Mouse (Mus musculus): ENCODE results near the gene Gnb1. TPM values are rescaled to one million over a fixed set of nuclear protein-coding genes. Genes with fewer than 3 reads are reported as not detected.

Gene Gnb1
- polyA plus RNA-seq (2012) = 39.3 and 43.9 TPM in 2 replicates

DNA sequence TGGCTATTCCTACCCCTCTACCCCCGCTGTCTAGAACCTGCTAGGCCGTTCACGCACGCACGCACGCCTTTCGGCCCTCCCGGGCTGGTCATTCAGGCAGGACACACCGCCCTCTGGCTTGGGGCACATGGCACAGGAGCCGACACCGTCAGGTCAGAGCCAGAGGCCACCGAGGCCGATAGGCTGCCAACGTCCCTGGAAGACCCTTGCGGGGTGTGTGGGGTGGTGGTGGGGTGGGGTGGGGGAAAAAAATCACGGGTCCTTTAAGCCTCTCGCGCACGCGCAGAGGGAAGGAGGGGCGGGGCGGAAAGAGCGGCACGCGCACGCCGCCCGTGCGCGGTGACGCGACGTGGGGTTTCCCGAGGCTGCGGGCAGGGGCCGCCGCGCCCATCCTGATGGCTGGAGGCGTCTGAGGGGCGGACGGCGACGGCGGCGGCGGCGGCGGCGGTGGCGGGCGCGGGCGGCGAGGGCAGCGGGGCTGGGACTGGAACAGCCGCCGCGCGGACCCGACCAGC, at the start of gene Gnb1:
TSS of gene Gnb1 (plus strand) at position 372 of the 515 bp plus-strand sequence.

DNA sequence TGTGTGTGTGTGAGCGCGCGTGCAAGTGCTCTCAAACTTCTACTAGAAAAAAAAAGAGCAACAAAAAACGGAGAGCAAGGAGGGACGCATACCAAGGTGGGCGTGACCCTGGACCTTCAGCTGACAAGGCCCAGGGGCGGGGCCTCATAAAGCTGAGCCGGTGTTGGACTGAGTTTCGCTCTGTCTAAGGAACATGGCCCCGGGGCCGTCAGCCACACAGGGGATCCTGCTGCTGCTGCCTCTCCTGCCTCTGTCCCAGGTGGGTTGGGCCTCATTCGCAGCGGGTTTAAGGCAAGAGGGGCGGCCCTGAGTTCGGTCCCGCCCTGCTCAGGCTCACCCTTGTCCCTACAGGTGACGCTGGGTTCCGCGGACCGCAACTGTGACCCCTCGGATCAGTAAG, 22.2 kb upstream of the Gnb1 start, which contains the start of gene Tmem52:
TSS of gene Tmem52 (plus strand) at position 163 of the 400 bp plus-strand sequence.

DNA sequence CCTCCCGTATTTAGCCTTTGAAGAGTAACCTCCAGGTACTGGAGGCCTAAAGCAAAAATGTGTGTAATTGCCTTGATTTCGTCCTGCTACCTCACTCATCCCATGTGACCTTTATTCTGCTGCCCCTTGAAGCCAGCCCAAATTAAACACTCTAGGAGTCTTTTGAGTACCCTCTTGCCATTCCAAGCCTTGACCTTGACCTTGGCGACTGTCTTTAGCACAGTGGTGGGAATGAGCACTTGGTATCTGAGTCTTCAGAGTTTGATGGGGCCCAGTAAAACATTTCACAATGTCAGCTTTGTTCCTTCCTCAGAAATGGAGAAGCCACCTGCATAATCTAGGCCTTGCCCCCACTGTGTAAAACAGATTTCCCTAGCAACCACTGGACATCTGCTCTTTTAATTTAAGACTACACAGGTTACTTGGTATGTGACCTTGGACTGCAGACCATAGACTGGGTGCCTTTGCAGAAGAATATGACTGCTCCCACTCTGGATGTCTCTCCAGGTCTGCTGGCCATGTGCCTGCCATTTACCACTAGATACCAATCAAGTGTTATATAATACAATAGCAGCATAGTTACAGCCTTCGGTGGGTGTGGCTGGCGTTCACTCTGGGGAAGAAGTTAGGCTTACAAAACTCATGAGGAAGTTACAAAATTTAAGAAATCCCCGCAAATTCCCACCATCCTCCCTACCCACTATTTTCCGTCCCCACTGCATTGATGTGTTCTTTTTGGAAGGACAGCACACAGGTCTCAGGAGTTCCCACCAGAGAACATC, 70.7 kb downstream of the Gnb1 start, which contains the start of gene Nadk:
TSS of gene Nadk (plus strand) at position 718 of the 782 bp plus-strand sequence.

DNA sequence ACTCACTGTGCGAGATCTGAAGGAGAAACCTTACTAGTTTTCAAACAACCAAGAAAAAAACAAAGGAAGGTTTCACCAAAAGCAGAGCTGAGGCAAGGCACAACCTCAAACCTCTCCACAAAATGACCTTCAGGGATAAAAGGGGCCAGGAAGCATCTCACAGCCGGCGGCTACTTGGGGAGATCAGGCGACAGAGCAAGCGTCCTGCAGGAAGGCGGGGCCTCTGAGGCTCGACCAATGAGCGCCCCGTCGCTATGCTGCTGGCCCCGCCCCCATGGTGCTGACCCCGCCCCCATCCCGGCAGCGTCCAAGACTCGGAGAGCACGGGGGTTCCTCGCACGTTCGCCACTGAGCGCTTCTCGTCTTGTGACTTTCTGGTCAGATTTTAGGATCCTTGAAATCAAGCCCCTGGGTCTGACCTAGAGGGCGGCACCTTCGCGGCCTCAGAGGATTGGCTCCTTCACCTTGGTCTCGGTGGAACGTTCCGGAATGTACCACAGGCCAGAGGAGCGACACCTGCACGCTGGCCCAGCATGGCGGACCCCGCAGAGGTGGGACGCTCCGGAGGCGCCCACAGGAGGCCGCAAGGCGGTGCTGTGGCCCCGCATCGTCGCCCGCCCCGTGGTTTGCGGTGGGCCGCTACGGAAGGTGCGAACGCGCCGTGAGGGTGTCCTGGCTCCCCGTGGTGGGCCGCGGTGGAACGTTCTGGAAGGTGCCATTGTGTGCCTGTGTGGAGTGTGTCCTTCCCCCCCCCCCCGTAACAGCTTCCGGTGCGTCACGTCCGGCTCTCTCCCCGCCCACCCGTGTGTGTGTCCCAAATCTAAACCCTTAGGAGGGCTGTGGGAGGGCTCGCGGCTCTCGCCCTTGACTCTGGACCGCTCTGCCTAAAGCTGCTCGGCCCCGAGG, 110.2 kb downstream of the Gnb1 start, which contains the start of gene Slc35e2:
TSS of gene Slc35e2 (plus strand) at position 326 of the 906 bp plus-strand sequence.

Other genes with a start within 250 kb of the Gnb1 start
- gene Faap20, start 241.6 kb upstream of the Gnb1 start, polyA plus RNA-seq (2012) = 60.6 and 64.1 TPM in 2 replicates
- gene Prkcz, start 130.0 kb upstream of the Gnb1 start, polyA plus RNA-seq (2012) = 0.13 TPM in 1 of 2 replicates, not detected in the other
- not detected in 2 replicates for gene Gabrd, start 93.2 kb upstream of the Gnb1 start, polyA plus RNA-seq (2012)
- gene Cfap74, start 82.2 kb upstream of the Gnb1 start, polyA plus RNA-seq (2012) = not detected in 2 replicates
- 0.37 TPM in 1 of 2 replicates, not detected in the other for gene Tmem52, start 22.2 kb upstream of the Gnb1 start, polyA plus RNA-seq (2012)
- 86.0 and 90.5 TPM in 2 replicates for gene Nadk, start 71.0 kb downstream of the Gnb1 start, polyA plus RNA-seq (2012)
- 1.4 and 1.5 TPM in 2 replicates for gene Slc35e2, start 110.1 kb downstream of the Gnb1 start, polyA plus RNA-seq (2012)
- 99.3 and 148 TPM in 2 replicates for gene Cdk11b, start 133.5 kb downstream of the Gnb1 start, polyA plus RNA-seq (2012)
- not detected in 2 replicates for gene Gm10563, start 154.0 kb downstream of the Gnb1 start, polyA plus RNA-seq (2012)
- gene Mmp23, start 162.0 kb downstream of the Gnb1 start, polyA plus RNA-seq (2012) = 1.5 TPM in 2 replicates
- 55.6 and 61.6 TPM in 2 replicates for gene Mib2, start 177.8 kb downstream of the Gnb1 start, polyA plus RNA-seq (2012)
- 5.3 and 7.8 TPM in 2 replicates for gene Fndc10, start 203.0 kb downstream of the Gnb1 start, polyA plus RNA-seq (2012)
- 48.9 and 53.6 TPM in 2 replicates for gene Ssu72, start 213.4 kb downstream of the Gnb1 start, polyA plus RNA-seq (2012)
- 0.53 and 1.3 TPM in 2 replicates for gene Tmem240, start 243.4 kb downstream of the Gnb1 start, polyA plus RNA-seq (2012)